Mouse (Mus musculus) myocyte (in vitro differentiated cells): ENCODE results near the gene Bub1. TPM values are rescaled to one million over a fixed set of nuclear protein-coding genes. Genes with fewer than 3 reads are reported as not detected.

Experiments
- H3K27me3 ChIP-seq: one replicate; pipeline ENCODE4 v1.6.1; 2011; ENCODE audit not compliant: control insufficient read depth, insufficient read depth, insufficient read length
- H3K36me3 ChIP-seq: one replicate; pipeline ENCODE4 v1.6.1; 2011; ENCODE audit not compliant: control insufficient read depth, insufficient read depth
- H3K4me2 ChIP-seq: one replicate; pipeline ENCODE4 v1.6.1; 2011; ENCODE audit warnings: low read depth, control low read depth
- H3K4me3 ChIP-seq: one replicate; pipeline ENCODE4 v1.5.1; 2011; ENCODE audit warnings: mild to moderate bottlenecking, control low read depth, moderate library complexity
- H3K79me2 ChIP-seq: one replicate; pipeline ENCODE4 v1.6.1; 2011; ENCODE audit not compliant: control insufficient read depth, insufficient read depth
- H3ac ChIP-seq: one replicate; pipeline ENCODE4 v1.6.1; 2011; ENCODE audit not compliant: control insufficient read depth, insufficient read length
- CEBPB ChIP-seq: IDR thresholded peaks from 2 replicates; pipeline ENCODE4 v1.6.1; 2011; ENCODE audit warnings: mild to moderate bottlenecking, moderate library complexity; ENCODE audit not compliant: poor library complexity, insufficient read depth, severe bottlenecking
- E2F4 ChIP-seq: IDR thresholded peaks from one replicate; pipeline ENCODE4 v1.6.1; 2011; ENCODE audit warnings: mild to moderate bottlenecking, control low read depth, moderate library complexity; ENCODE audit not compliant: insufficient read depth
- MAX ChIP-seq: IDR thresholded peaks from one replicate; pipeline ENCODE4 v1.6.1; 2011; ENCODE audit warnings: low read depth, mild to moderate bottlenecking, control low read depth
- MYOD1 ChIP-seq, 3 experiments: IDR thresholded peaks; one replicate each; pipeline ENCODE4 v1.6.1; 2011; ENCODE audit warnings: control low read depth in 2 of 3, low read depth in 2 of 3, mild to moderate bottlenecking in 2 of 3, moderate library complexity in 1 of 3; ENCODE audit not compliant: insufficient read length in 2 of 3, control insufficient read depth in 1 of 3
- MYOG ChIP-seq, 3 experiments: IDR thresholded peaks; one replicate each; pipeline ENCODE4 v1.6.1; 2011; ENCODE audit warnings: control low read depth in 2 of 3, low read depth in 2 of 3, mild to moderate bottlenecking in 2 of 3; ENCODE audit not compliant: insufficient read length in 2 of 3, control insufficient read depth in 1 of 3, insufficient read depth in 1 of 3
- POLR2A ChIP-seq: IDR thresholded peaks from one replicate; pipeline ENCODE4 v1.6.1; 2011; ENCODE audit warnings: low read depth, mild to moderate bottlenecking, control low read depth, moderate library complexity; ENCODE audit not compliant: insufficient read length
- POLR2AphosphoS2 ChIP-seq: IDR thresholded peaks from one replicate; pipeline ENCODE4 v1.6.1; 2011; ENCODE audit warnings: low read depth, control low read depth; ENCODE audit not compliant: insufficient read length
- REST ChIP-seq: IDR thresholded peaks from one replicate; pipeline ENCODE4 v1.6.1; 2011; ENCODE audit warnings: mild to moderate bottlenecking, control low read depth, moderate library complexity; ENCODE audit not compliant: insufficient read depth, insufficient read length
- SRF ChIP-seq: IDR thresholded peaks from one replicate; pipeline ENCODE4 v1.6.1; 2011; ENCODE audit warnings: low read depth; ENCODE audit not compliant: control insufficient read depth, insufficient read length
- TCF12 ChIP-seq: IDR thresholded peaks from one replicate; pipeline ENCODE4 v1.6.1; 2011; ENCODE audit warnings: mild to moderate bottlenecking, control low read depth; ENCODE audit not compliant: poor library complexity, insufficient read depth, severe bottlenecking
- TCF3 ChIP-seq: IDR thresholded peaks from one replicate; pipeline ENCODE4 v1.6.1; 2011; ENCODE audit warnings: low read depth, control low read depth; ENCODE audit not compliant: insufficient read length
- USF1 ChIP-seq: IDR thresholded peaks from one replicate; pipeline ENCODE4 v1.6.1; 2011; ENCODE audit warnings: low read depth, mild to moderate bottlenecking, control low read depth, moderate library complexity
- polyA plus RNA-seq: library from polyadenylated mRNA; unstranded; fragments of >200 nt; fragmentation: generic; extraction: Trizol; gene quantifications from one replicate; pipeline ENCODE4 v1.2.1, GENCODE M21; 2012; ENCODE audit warnings: missing spikeins

Gene Bub1
- polyA plus RNA-seq, 1 experiment: 4.3 TPM

GRCm38 (mm10) chr2:127789651-127790270 is 41.9 kb downstream of the Bub1 start:
- TF ChIP-seq POLR2AphosphoS2: no peak
- TF ChIP-seq CEBPB: no peak
- no peak for TF ChIP-seq REST
- H3K4me3 ChIP-seq: peak overlapping the region; percentile 68
- no peaks in the 10 kb centered on the region for H3K36me3 ChIP-seq
- no peaks in the 10 kb centered on the region for H3K27me3 ChIP-seq
- H3K79me2 ChIP-seq: peaks cover 20% of the 10 kb centered on the region
- peak overlapping the region; percentile 92 for H3K4me2 ChIP-seq
- H3ac ChIP-seq: no peak overlapping the region

- Histone ChIP-seq H3K4me3 (peak overlapping the region; percentile 68), H3K27me3 (no peaks in the 10 kb centered on the region), H3K4me2 (peak overlapping the region; percentile 92), H3K36me3 (no peaks in the 10 kb centered on the region), H3ac (no peak overlapping the region), H3K79me2 (peaks cover 20% of the 10 kb centered on the region)
- no peak for TF ChIP-seq REST
- no peak for TF ChIP-seq TCF12
- no peak for TF ChIP-seq MYOD1 (IDR thresholded peaks at IDR 0.05; ENCODE audit: control insufficient read depth in 1 of 3, insufficient read length in 2 of 3, low read depth in 2 of 3)
- TF ChIP-seq USF1: no peak
- TF ChIP-seq POLR2AphosphoS2: no peak
- TF ChIP-seq CEBPB: no peak
- TF ChIP-seq TCF3: no peak
- TF ChIP-seq E2F4: no peak
Measured at GRCm38 (mm10) chr2:127789138-127789537, 42.5 kb downstream of the Bub1 start.

DNA sequence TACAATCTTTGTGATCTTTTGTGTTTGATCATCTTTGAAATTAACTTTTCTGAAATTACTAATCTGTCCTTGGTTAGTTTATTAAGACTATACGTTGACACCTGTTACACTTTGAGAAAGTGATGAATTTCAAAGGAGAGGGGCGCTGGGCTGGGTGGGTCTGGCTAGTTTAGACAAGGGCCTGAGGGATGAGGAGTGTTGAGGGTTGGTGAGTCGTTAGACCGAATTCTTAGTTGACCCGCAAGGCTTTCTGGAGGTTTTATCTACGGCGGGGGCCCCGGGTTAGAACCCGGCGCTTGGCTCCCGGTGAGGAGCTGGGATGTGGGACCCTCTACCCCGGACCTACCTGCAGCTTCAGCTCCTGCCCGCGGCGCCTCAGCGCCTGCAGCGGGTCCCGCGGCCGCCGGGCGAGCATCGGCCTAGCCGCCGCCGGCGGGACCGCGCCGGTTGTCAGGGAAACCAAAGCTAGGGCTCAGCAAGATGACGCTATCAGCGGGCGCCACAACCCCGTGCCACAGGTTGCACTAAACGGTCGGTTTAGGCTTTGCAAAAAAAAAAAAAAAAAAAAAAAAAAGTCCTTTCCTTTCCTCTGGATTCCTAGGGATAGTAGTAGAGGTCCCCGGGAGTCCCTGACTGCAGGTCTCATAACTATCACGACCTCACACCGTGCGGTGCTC is 43.1 kb downstream of the Bub1 start, which contains the start of gene Nphp1:
Nphp1 (minus strand) TSS at position 458 of the 677 bp plus-strand sequence.
- TF ChIP-seq MYOG (IDR thresholded peaks at IDR 0.05; ENCODE audit: control insufficient read depth in 1 of 3, insufficient read depth in 1 of 3, insufficient read length in 2 of 3, low read depth in 2 of 3) (no peak), REST (no peak), POLR2AphosphoS2 (peak; percentile 61), SRF (peak; percentile 28), POLR2A (peak; percentile 56), MYOD1 (IDR thresholded peaks at IDR 0.05; ENCODE audit: control insufficient read depth in 1 of 3, insufficient read length in 2 of 3, low read depth in 2 of 3) (no peak), TCF12 (no peak)
- Histone ChIP-seq H3K27me3 (no peaks in the 10 kb centered on the region), H3K4me2 (peak within 1 kb of the TSS; percentile 92), H3K79me2 (peaks cover 20% of the 10 kb centered on the region), H3K36me3 (no peaks in the 10 kb centered on the region), H3ac (no peak within 1 kb of the TSS), H3K4me3 (peak within 1 kb of the TSS; percentile 68)

DNA sequence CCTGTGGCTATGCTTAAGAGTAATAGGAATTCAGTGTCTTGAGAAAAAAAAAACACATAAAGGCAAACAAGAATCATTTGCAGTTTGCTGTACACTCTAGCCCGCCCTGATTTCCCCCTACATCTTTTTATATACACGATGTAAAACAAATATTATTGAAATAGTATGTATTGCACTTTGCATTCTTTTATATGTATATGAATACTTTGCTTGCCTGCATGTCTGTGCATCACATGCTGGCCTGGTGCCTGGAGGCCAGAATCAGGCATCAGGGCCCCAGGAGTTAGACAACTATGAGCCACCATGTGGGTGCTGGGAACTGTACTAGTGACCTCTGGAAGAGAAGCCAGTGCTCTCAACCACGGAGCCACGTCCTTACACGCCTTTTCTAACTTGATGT is 44.4 kb downstream of the Bub1 start:
- H3K79me2 ChIP-seq: peaks cover 20% of the 10 kb centered on the region
- H3K27me3 ChIP-seq: no peaks in the 10 kb centered on the region
- H3ac ChIP-seq: no peak overlapping the region
- TF ChIP-seq MAX: no peak
- TF ChIP-seq POLR2A: no peak
- TF ChIP-seq TCF12: no peak
- no peak for TF ChIP-seq MYOG (IDR thresholded peaks at IDR 0.05; ENCODE audit: control insufficient read depth in 1 of 3, insufficient read depth in 1 of 3, insufficient read length in 2 of 3, low read depth in 2 of 3)
- TF ChIP-seq POLR2AphosphoS2: no peak
- no peak for TF ChIP-seq SRF
- TF ChIP-seq TCF3: no peak
- H3K4me3 ChIP-seq: no peak overlapping the region
- H3K36me3 ChIP-seq: no peaks in the 10 kb centered on the region
- H3K4me2 ChIP-seq: no peak overlapping the region

GRCm38 (mm10) chr2:127778451-127778850 is 53.2 kb downstream of the Bub1 start:
- H3K4me3 ChIP-seq: no peak overlapping the region
- TF ChIP-seq SRF (no peak), USF1 (no peak), MYOD1 (IDR thresholded peaks at IDR 0.05; ENCODE audit: control insufficient read depth in 1 of 3, insufficient read length in 2 of 3, low read depth in 2 of 3) (no peak), REST (no peak), POLR2AphosphoS2 (no peak), TCF3 (no peak), TCF12 (no peak)

More at GRCm38 (mm10) chr2:127778451-127778850, 53.2 kb downstream of the Bub1 start:
- H3K79me2 ChIP-seq: no peaks in the 10 kb centered on the region
- H3K4me2 ChIP-seq: no peak overlapping the region
- no peaks in the 10 kb centered on the region for H3K27me3 ChIP-seq
- H3K36me3 ChIP-seq: peaks cover 18% of the 10 kb centered on the region
- H3ac ChIP-seq: no peak overlapping the region
